Comparison of ENCODE assay signal across 10 mouse cellular contexts in the genomic region with DNA sequence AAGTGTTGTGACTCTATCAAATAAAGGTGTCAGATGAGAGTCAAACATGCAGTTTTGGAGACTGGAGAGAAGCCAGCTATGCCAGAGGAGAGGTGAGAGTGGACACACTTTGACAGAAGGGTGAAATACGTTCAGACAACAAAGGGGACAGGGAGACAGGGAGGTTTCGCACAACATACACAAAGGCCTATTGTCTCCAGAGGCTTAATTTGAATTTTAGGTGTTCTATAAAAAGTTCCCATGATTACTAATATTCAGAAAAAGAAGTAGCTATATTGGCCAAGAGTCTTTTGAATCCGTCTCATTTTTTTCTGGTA.
DNase-seq lines count a peak whose midpoint lies in the region; ATAC-seq lines count a peak whose summit lies in the region.
"Had no signal": no experiment of that assay in that cellular context is flagged by ENCODE, and none has a peak within 500 bp of the region (broad histone marks: within the 10 kb centered on the region; RNA-seq: fewer than 3 reads in every experiment).

No protein-coding gene starts in this region.

- peak overlapping the region; percentile 78 for H3K4me2 ChIP-seq in heart, embryonic 12.5 days
- H3K4me2 ChIP-seq in forebrain, embryonic 13.5 days, result peak overlapping the region; percentile 65

- no peaks in the 10 kb centered on the region for H3K36me3 ChIP-seq in heart, embryonic 12.5 days
- no peaks in the 10 kb centered on the region for H3K36me3 ChIP-seq in forebrain, embryonic 13.5 days (ENCODE audit: poor library complexity, severe bottlenecking)
- no peaks in the 10 kb centered on the region for H3K36me3 ChIP-seq in midbrain, embryonic 10.5 days

- WGBS in heart, embryonic 12.5 days, result 36% methylated on average over 3 of the region's 3 CpGs
- 2% methylated on average over 3 of the region's 3 CpGs for WGBS in forebrain, embryonic 13.5 days
- 13% methylated on average over 3 of the region's 3 CpGs for WGBS in midbrain, embryonic 10.5 days

- no peaks in the 10 kb centered on the region for H3K27me3 ChIP-seq in heart, embryonic 12.5 days (replicated peaks)
- no peaks in the 10 kb centered on the region for H3K27me3 ChIP-seq in forebrain, embryonic 13.5 days
- H3K27me3 ChIP-seq in midbrain, embryonic 10.5 days (ENCODE audit: low read depth, poor library complexity, severe bottlenecking), result no peaks in the 10 kb centered on the region

- no peaks in the 10 kb centered on the region for H3K9me3 ChIP-seq in heart, embryonic 12.5 days (replicated peaks)
- H3K9me3 ChIP-seq in forebrain, embryonic 13.5 days (replicated peaks), result no peaks in the 10 kb centered on the region
- no peaks in the 10 kb centered on the region for H3K9me3 ChIP-seq in midbrain, embryonic 10.5 days (replicated peaks)

- ATAC-seq in heart, embryonic 12.5 days (ENCODE audit: insufficient number of reproducible peaks, low FRiP score), result no peak
- peak; percentile 55; the same call in 1 of the 2 replicates for ATAC-seq in forebrain, embryonic 13.5 days

- H3K4me3 ChIP-seq in heart, embryonic 12.5 days, result peak overlapping the region; percentile 47
- H3K4me3 ChIP-seq in forebrain, embryonic 13.5 days, result peak overlapping the region; percentile 39
- H3K4me3 ChIP-seq in midbrain, embryonic 10.5 days, result peak overlapping the region; percentile 48

- H3K27ac ChIP-seq in heart, embryonic 12.5 days (ENCODE audit: poor library complexity, severe bottlenecking), result no peak overlapping the region
- H3K27ac ChIP-seq in forebrain, embryonic 13.5 days, result peak overlapping the region; percentile 65
- peak overlapping the region; percentile 86 for H3K27ac ChIP-seq in midbrain, embryonic 10.5 days (replicated peaks)
- H3K27ac ChIP-seq: macrophage had no signal

- no peak for DNase-seq in heart, postnatal 14 days
- peak; percentile 7 for DNase-seq in Muller cell, postnatal 12 days (ENCODE audit: inconsistent ontology term)
- DNase-seq in midbrain, embryonic 10.5 days (ENCODE audit: low spot score), result no peak
- DNase-seq in spleen, adult 12 weeks (ENCODE audit: low spot score), result no peak
- no peak for DNase-seq in yolk sac, embryonic 10.5 days (ENCODE audit: low spot score)
- no peak for DNase-seq in gastrocnemius, postnatal 10 days
- DNase-seq: layer of hippocampus, adult 9-11 months had no signal

- peaks cover 12% of the 10 kb centered on the region; the same call in 1 of the 2 replicates for H3K4me1 ChIP-seq in heart, embryonic 12.5 days (replicated peaks)
- H3K4me1 ChIP-seq in forebrain, embryonic 13.5 days, result peaks cover 60% of the 10 kb centered on the region
- peaks cover 74% of the 10 kb centered on the region for H3K4me1 ChIP-seq in midbrain, embryonic 10.5 days

- intact Hi-C loops in heart, postnatal 14 days (cut with DNase I), result no loop called here

- H3K9ac ChIP-seq in heart, embryonic 12.5 days, result no peak overlapping the region
- peak overlapping the region; percentile 43; the same call in 1 of the 2 replicates for H3K9ac ChIP-seq in forebrain, embryonic 13.5 days
